Mouse (Mus musculus) c-Kit-positive CD71-negative TER-119-negative erythroid progenitor cells, embryonic 14.5 days (primary cell): ENCODE data around the gene Cacna1d.

Experiments
- DNase-seq: peaks from one replicate; pipeline ENCODE4 v3.0.0-alpha.2; 2013; ENCODE audit warnings: low read depth

Gene Cacna1d

GRCm38 (mm10) chr14:30329109-30329508, 162.1 kb downstream of the Cacna1d start:
- DNase-seq: no peak

- no peak for DNase-seq
Measured at GRCm38 (mm10) chr14:30327452-30327851, 163.8 kb downstream of the Cacna1d start.

GRCm38 (mm10) chr14:30327051-30327450, 164.2 kb downstream of the Cacna1d start:
- DNase-seq: no peak

- DNase-seq: no peak
Measured at GRCm38 (mm10) chr14:30326226-30326625, 165.0 kb downstream of the Cacna1d start.

GRCm38 (mm10) chr14:30324994-30325393, 166.3 kb downstream of the Cacna1d start:
- no peak for DNase-seq

GRCm38 (mm10) chr14:30318715-30319437, 172.4 kb downstream of the Cacna1d start:
- no peak for DNase-seq

- DNase-seq: no peak
Measured at GRCm38 (mm10) chr14:30318293-30318692, 173.0 kb downstream of the Cacna1d start.

GRCm38 (mm10) chr14:30317616-30318015, 173.6 kb downstream of the Cacna1d start:
- DNase-seq: no peak

- DNase-seq: no peak
Measured at GRCm38 (mm10) chr14:30311206-30311889, 179.9 kb downstream of the Cacna1d start.

- no peak for DNase-seq
Measured at GRCm38 (mm10) chr14:30310236-30310635, 181.0 kb downstream of the Cacna1d start.

GRCm38 (mm10) chr14:30306221-30306620, 185.0 kb downstream of the Cacna1d start:
- no peak for DNase-seq

GRCm38 (mm10) chr14:30299946-30300345, 191.3 kb downstream of the Cacna1d start:
- DNase-seq: no peak

- no peak for DNase-seq
Measured at GRCm38 (mm10) chr14:30297492-30297891, 193.8 kb downstream of the Cacna1d start.

- no peak for DNase-seq
Measured at GRCm38 (mm10) chr14:30292135-30292463, 199.2 kb downstream of the Cacna1d start.

- DNase-seq: no peak
Measured at GRCm38 (mm10) chr14:30291389-30292134, 199.7 kb downstream of the Cacna1d start.

GRCm38 (mm10) chr14:30284446-30284845, 206.8 kb downstream of the Cacna1d start:
- no peak for DNase-seq

GRCm38 (mm10) chr14:30284022-30284421, 207.2 kb downstream of the Cacna1d start:
- no peak for DNase-seq

GRCm38 (mm10) chr14:30275572-30275971, 215.7 kb downstream of the Cacna1d start:
- no peak for DNase-seq

- no peak for DNase-seq
Measured at GRCm38 (mm10) chr14:30272976-30273375, 218.3 kb downstream of the Cacna1d start.

GRCm38 (mm10) chr14:30272523-30272922, 218.7 kb downstream of the Cacna1d start:
- no peak for DNase-seq

GRCm38 (mm10) chr14:30271856-30272255, 219.4 kb downstream of the Cacna1d start:
- no peak for DNase-seq

GRCm38 (mm10) chr14:30270350-30270749, 220.9 kb downstream of the Cacna1d start:
- DNase-seq: no peak

- DNase-seq: no peak
Measured at GRCm38 (mm10) chr14:30265728-30266127, 225.5 kb downstream of the Cacna1d start.
